Mouse (Mus musculus): ENCODE results near the gene Ncf1.

The Ncf1 gene

GRCm38 (mm10) chr5:134209931-134210554 is 19.4 kb downstream of the Ncf1 start:
- no peak for DNase-seq (ENCODE audit: low read depth, low spot score)

GRCm38 (mm10) chr5:134206721-134207120 is 22.7 kb downstream of the Ncf1 start:
- DNase-seq (ENCODE audit: low read depth, low spot score): no peak

GRCm38 (mm10) chr5:134193664-134194063 is 35.8 kb downstream of the Ncf1 start:
- no peak for DNase-seq (ENCODE audit: low read depth, low spot score)

GRCm38 (mm10) chr5:134188571-134188970 is 40.9 kb downstream of the Ncf1 start:
- DNase-seq (ENCODE audit: low read depth, low spot score): no peak

- DNase-seq (ENCODE audit: low read depth, low spot score): no peak
Measured at GRCm38 (mm10) chr5:134186961-134187731, 42.3 kb downstream of the Ncf1 start.

- no peak for DNase-seq (ENCODE audit: low read depth, low spot score)
Measured at GRCm38 (mm10) chr5:134186059-134186458, 43.4 kb downstream of the Ncf1 start.

- DNase-seq (ENCODE audit: low read depth, low spot score): peak; percentile 97
Measured at GRCm38 (mm10) chr5:134183880-134184808, 45.3 kb downstream of the Ncf1 start, which contains the start of gene Gtf2ird2. Gene Gtf2ird2, plus strand, starts transcription at chr5:134184019.

- no peak for DNase-seq (ENCODE audit: low read depth, low spot score)
Measured at GRCm38 (mm10) chr5:134183162-134183561, 46.3 kb downstream of the Ncf1 start.

- DNase-seq (ENCODE audit: low read depth, low spot score): no peak
Measured at GRCm38 (mm10) chr5:134182735-134183134, 46.7 kb downstream of the Ncf1 start.

- DNase-seq (ENCODE audit: low read depth, low spot score): no peak
Measured at GRCm38 (mm10) chr5:134182172-134182571, 47.3 kb downstream of the Ncf1 start.

- DNase-seq (ENCODE audit: low read depth, low spot score): peak; percentile 55
Measured at GRCm38 (mm10) chr5:134179871-134180270, 49.6 kb downstream of the Ncf1 start.

- no peak for DNase-seq (ENCODE audit: low read depth, low spot score)
Measured at GRCm38 (mm10) chr5:134178536-134178935, 50.9 kb downstream of the Ncf1 start.

- DNase-seq (ENCODE audit: low read depth, low spot score): peak; percentile 81
Measured at GRCm38 (mm10) chr5:134176169-134176881, 53.1 kb downstream of the Ncf1 start, which contains the start of gene Rcc1l. Gene Rcc1l, minus strand, starts transcription at chr5:134176774.

GRCm38 (mm10) chr5:134175696-134176095 is 53.7 kb downstream of the Ncf1 start:
- DNase-seq (ENCODE audit: low read depth, low spot score): no peak

GRCm38 (mm10) chr5:134173206-134173605 is 56.2 kb downstream of the Ncf1 start:
- DNase-seq (ENCODE audit: low read depth, low spot score): no peak

GRCm38 (mm10) chr5:134170167-134170566 is 59.3 kb downstream of the Ncf1 start:
- no peak for DNase-seq (ENCODE audit: low read depth, low spot score)

Measured in retina, adult 2 months (tissue).